Mouse (Mus musculus): Measurements from ENCODE around the gene Lmbrd1. TPM values are rescaled to one million over a fixed set of nuclear protein-coding genes. Genes with fewer than 3 reads are reported as not detected.
A peak's percentile ranks its signal among the peaks of the same experiment; 100 is the strongest.
"Not testable (repeated sequence)": the region's sequence is repeated elsewhere in the genome, so short reads cannot be mapped to it uniquely, and the experiment has no call there.

Lmbrd1 gene
- total RNA-seq, 2 experiments from 2014 or later, result 101 to 102 TPM

DNA sequence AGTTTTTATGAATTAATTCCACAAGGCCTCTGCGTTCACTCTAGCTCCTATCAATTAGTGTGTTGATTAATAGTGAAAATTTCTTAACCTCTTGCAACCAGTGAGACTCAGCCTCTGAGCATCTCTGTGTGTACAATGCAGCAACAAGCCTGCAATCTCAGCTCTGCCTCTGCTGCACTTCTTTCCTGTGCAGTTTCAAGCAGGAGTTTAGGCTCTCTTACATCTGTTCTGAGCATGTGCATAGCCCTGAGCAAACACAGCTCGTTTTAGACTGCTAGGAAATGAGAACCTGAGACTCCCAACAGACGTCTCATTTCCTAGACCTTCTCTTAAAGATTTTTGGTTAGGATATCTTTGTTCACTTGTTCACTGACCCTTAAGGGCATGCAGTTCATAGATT, 63.1 kb downstream of the Lmbrd1 start:
- Histone ChIP-seq H3K4me3 (no peak overlapping the region), H3K27ac (0 out of 2 replicates have a peak overlapping the region, but pooled peaks have one; percentile 3)
- no peak for DNase-seq (ENCODE audit: low spot score in 2 of 2)
- TF ChIP-seq CTCF (conservative IDR thresholded peaks at IDR 0.05), result no peak

DNA sequence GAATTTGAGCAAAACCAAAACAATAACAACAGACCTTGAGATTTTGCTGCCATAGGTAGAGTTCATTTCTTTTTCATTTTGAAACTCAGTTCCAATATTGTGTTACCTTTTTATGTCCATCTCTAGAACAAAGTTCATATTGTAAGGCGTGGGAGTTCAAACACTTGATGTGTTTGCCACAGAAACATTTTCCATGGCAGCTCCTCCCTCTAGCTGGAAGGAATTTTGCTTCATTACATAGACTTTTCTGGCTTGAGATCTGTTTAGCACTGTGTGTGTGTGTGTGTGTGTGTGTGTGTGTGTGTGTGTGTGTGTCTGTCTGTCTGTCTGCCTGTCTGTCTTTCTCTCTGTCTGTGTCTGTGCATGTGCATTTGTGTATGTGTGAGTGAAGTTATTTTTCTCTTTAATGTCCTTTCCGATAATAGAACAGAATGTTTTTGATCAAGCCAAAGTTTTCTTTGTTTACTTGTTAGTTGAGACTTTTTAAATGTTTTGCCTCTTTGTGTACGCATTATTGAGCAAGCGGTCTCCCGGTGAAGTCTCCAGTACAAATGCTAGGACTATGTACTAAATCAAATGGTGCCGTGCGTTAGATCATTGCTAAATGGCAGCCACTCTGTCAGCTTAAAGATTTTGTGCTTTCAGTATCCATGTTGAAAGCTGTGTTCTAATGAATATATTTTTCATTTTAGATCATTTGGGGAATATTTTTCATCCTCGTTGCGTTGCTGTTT, 64.9 kb downstream of the Lmbrd1 start:
- Histone ChIP-seq H3K27ac (no peak overlapping the region), H3K4me3 (no peak overlapping the region)
- no peak for DNase-seq (ENCODE audit: low spot score in 2 of 2)
- no peak for TF ChIP-seq CTCF (conservative IDR thresholded peaks at IDR 0.05)

DNA sequence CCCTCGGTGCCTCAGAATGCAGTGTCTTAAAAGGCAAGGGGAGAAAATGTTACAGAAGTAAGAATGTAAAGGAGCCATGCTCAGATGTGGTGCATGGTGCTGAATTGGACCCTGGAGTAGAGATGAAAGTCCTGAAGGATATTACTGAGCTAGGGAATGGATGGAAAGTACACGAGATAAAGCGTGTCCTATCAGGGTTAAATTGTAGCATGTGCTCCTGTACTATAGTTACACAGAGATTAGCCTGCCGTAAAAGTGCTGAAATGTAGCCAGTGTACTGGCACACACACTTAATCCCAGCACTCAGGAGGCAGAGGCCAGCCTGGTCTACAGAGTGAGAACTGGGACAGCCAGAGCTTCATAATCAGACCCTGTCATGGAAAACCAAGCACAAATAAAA, 74.3 kb downstream of the Lmbrd1 start:
- Histone ChIP-seq H3K27ac (no peak overlapping the region), H3K4me3 (no peak overlapping the region)
- DNase-seq (ENCODE audit: low spot score in 2 of 2), result no peak
- TF ChIP-seq CTCF (conservative IDR thresholded peaks at IDR 0.05), result no peak

DNA sequence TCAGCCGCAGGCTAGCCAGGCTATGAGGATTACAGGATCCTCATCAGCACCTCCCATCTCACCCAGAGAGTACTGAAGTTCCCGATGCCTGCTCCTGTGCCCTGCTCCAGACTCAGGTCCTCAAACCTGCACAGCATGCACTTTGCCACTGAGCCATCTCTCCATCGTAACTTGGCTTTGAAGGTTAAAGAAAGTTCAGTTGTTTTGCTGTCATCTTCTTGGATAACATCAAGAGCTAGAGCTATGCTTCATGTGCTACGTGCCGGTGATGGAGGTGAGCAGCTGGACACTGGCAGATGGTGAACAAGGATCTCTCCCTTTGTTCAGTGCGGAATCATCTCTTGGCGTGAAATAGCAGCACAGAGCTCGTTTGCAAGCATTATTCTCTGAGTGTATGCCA, 80.1 kb downstream of the Lmbrd1 start:
- TF ChIP-seq CTCF (conservative IDR thresholded peaks at IDR 0.05), result no peak

DNA sequence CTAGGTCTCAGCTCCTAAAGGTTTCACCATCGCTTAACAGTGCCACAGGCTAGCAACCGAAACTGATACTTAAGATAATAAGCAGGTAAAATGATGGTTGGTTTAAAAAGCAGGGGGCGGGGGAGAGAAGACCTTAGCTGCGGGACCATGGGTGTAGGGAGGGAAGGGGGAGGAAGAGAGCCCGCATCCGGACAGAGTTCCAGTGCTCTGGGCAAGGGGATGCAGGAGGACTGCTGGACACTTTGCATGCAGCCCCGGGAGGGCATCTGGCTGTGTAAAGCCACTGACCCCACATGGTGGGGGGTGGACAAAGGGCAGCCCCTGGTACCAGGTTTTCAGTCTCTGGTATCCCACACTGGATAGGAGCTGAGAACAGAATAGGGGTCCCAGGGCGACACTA, 88.0 kb downstream of the Lmbrd1 start:
- DNase-seq (ENCODE audit: low spot score in 2 of 2), result no peak
- TF ChIP-seq CTCF (conservative IDR thresholded peaks at IDR 0.05), result no peak
- no peak overlapping the region for H3K4me3 ChIP-seq
- H3K27ac ChIP-seq, result no peak overlapping the region

More for the DNA sequence above, 80.1 kb downstream of the Lmbrd1 start:
- Histone ChIP-seq H3K4me3 (no peak overlapping the region), H3K27ac (peak overlapping the region; percentile 36; the same call in 1 of the 2 replicates)
- DNase-seq (ENCODE audit: low spot score in 2 of 2), result peak in 1 of 2 experiments; percentile 17

DNA sequence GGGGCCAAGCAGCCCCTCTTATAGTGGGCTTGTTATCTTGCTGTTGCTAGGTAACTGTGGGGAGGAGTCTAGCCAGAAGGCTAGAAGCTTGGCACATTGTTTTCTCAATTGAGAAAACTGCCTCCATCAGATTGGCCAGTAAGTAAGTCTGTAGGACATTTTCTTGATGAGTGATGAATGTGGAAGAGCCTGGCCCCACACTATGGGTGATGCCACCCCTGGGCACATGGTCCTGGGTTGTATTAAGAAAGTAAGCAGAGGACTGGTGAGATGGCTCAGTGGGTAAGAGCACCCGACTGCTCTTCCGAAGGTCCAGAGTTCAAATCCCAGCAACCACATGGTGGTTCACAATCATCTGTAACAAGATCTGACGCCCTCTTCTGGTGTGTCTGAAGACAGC, 88.8 kb downstream of the Lmbrd1 start:
- not testable (repeated sequence) for DNase-seq (ENCODE audit: low spot score in 2 of 2); H3K4me3 ChIP-seq; H3K27ac ChIP-seq
- TF ChIP-seq CTCF (conservative IDR thresholded peaks at IDR 0.05), result 0 out of 2 replicates have a peak, but pooled peaks have one; percentile 7

DNA sequence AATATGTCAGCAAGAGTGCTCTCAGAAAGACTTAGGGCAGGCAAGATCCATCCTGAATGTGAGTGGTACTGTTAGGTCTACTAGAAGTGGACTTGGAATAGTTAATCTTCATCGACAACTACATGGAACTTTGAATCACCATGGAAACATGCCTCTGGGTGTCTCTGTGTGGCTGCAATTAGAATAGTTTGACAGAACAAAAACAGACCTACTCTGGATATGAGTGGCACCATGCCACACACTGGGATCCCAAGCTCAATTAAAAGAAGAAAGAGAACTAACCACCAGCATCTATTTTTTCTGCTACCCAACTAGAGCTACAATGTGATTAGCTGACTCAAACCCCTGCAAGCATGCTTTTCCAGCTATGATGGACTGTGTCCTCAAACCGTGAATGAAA, 95.2 kb downstream of the Lmbrd1 start:
- Histone ChIP-seq H3K4me3 (no peak overlapping the region), H3K27ac (no peak overlapping the region)
- TF ChIP-seq CTCF (conservative IDR thresholded peaks at IDR 0.05), result no peak
- DNase-seq (ENCODE audit: low spot score in 2 of 2), result peak; percentile 15 to 33

DNA sequence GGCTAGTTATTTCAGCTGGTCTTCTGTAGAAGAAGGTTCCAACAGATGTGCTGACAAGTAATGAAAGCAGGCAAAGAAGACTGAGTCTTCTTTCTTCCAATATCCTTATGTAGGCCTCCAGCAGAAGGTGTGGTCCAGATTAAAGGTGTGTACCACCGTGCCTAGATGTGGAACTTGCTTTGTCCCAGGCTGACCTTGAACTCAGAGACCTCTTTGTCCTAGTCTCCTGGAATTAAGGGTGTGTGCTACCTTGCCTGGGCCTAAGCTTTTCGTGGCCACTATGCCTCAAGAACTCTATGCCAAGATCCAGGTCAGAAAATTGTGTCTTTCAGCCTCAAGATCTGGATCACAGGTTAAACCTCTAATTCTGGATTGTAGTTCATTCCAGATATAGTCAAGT, 98.1 kb downstream of the Lmbrd1 start:
- no peak overlapping the region for H3K27ac ChIP-seq
- no peak for TF ChIP-seq CTCF (conservative IDR thresholded peaks at IDR 0.05)
- no peak for DNase-seq (ENCODE audit: low spot score in 2 of 2)
- no peak overlapping the region for H3K4me3 ChIP-seq

DNA sequence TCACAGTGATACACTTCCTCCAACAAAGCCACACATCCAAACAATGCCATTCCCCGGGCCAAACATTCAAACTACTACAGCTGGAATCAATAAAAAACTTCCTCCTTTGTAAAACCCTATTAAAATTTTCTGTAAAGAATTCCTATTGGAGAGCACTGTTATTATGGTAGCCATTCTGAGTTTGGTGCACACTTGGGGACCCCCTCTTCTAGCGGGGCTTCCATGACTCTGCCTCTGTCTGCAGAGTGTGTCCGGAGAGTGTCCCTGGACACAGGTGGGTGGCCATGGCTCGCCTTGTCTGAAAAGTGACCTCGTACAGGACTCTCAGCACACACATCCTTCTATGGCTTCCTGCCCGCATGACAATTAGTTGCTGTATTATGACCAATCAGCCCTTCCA, 114.7 kb downstream of the Lmbrd1 start:
- no peak for TF ChIP-seq CTCF (conservative IDR thresholded peaks at IDR 0.05)
- no peak for DNase-seq (ENCODE audit: low spot score in 2 of 2)
- no peak overlapping the region for H3K27ac ChIP-seq
- no peak overlapping the region for H3K4me3 ChIP-seq

DNA sequence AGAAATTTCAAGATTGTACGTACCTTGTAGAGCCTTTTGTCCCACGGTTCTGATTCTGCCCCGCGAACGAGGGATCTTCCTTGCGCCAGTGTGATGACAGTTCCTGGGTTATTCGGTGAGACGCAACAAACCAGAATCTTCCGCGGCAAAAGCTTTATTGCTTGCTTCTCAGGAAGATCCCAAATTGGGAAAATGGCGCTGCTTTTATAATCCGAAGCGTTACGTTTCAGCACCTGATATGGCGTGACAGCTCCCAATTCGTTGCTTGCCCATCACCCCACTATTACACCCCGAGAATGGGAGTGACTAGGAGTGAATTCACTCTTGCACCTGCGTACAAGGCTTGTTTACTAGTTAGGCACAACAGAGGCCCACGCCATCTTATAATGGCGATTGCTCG, 129.5 kb downstream of the Lmbrd1 start:
- not testable (repeated sequence) for H3K27ac ChIP-seq, H3K4me3 ChIP-seq

More for the DNA sequence above, 129.5 kb downstream of the Lmbrd1 start:
- DNase-seq (ENCODE audit: low spot score in 2 of 2), result not testable (repeated sequence)

Other genes starting within 250 kb of the Lmbrd1 start
- gene Col19a1, start 91.2 kb upstream of the Lmbrd1 start, total RNA-seq (2021), result 10 to 100 TPM; 22.3 to 24.5 TPM